Mouse (Mus musculus) right cerebral cortex, postnatal 14 days (tissue): ENCODE results near the gene Zc3hav1l.

Source experiments
- DNase-seq: peaks from one replicate; pipeline ENCODE4 v3.0.0; 2022

Gene Zc3hav1l

GRCm38 (mm10) chr6:38263393-38264159 is 35.5 kb downstream of the Zc3hav1l start:
- DNase-seq, result peak; percentile 65

GRCm38 (mm10) chr6:38261877-38262276 is 37.2 kb downstream of the Zc3hav1l start:
- DNase-seq, result no peak

GRCm38 (mm10) chr6:38257506-38257905 is 41.6 kb downstream of the Zc3hav1l start:
- no peak for DNase-seq

- no peak for DNase-seq
Measured at GRCm38 (mm10) chr6:38256793-38257192, 42.3 kb downstream of the Zc3hav1l start.

GRCm38 (mm10) chr6:38255794-38256193 is 43.3 kb downstream of the Zc3hav1l start:
- no peak for DNase-seq

GRCm38 (mm10) chr6:38253736-38254641 is 45.1 kb downstream of the Zc3hav1l start, which contains the start of gene D630045J12Rik:
TSS of gene D630045J12Rik (minus strand) at chr6:38254009.
- peak; percentile 69 for DNase-seq

GRCm38 (mm10) chr6:38252766-38253735 is 46.0 kb downstream of the Zc3hav1l start:
- DNase-seq, result no peak

- no peak for DNase-seq
Measured at GRCm38 (mm10) chr6:38252139-38252538, 46.9 kb downstream of the Zc3hav1l start.

GRCm38 (mm10) chr6:38251464-38251863 is 47.6 kb downstream of the Zc3hav1l start:
- no peak for DNase-seq

GRCm38 (mm10) chr6:38247362-38247761 is 51.7 kb downstream of the Zc3hav1l start:
- no peak for DNase-seq

GRCm38 (mm10) chr6:38244806-38245205 is 54.3 kb downstream of the Zc3hav1l start:
- no peak for DNase-seq

GRCm38 (mm10) chr6:38244167-38244566 is 54.9 kb downstream of the Zc3hav1l start:
- no peak for DNase-seq

GRCm38 (mm10) chr6:38242833-38243232 is 56.2 kb downstream of the Zc3hav1l start:
- no peak for DNase-seq

GRCm38 (mm10) chr6:38242295-38242830 is 56.7 kb downstream of the Zc3hav1l start:
- DNase-seq, result no peak

- no peak for DNase-seq
Measured at GRCm38 (mm10) chr6:38241508-38241907, 57.6 kb downstream of the Zc3hav1l start.

GRCm38 (mm10) chr6:38240618-38241017 is 58.4 kb downstream of the Zc3hav1l start:
- no peak for DNase-seq

- DNase-seq, result no peak
Measured at GRCm38 (mm10) chr6:38238382-38238781, 60.7 kb downstream of the Zc3hav1l start.
